Mouse (Mus musculus): ENCODE results near the gene Scimp. TPM values are rescaled to one million over a fixed set of nuclear protein-coding genes. Genes with fewer than 3 reads are reported as not detected.
"Not testable (repeated sequence)": the region's sequence is repeated elsewhere in the genome, so short reads cannot be mapped to it uniquely, and the experiment has no call there.

Scimp gene
- polyA plus RNA-seq, 1 experiment from 2014 or later: not detected

DNA sequence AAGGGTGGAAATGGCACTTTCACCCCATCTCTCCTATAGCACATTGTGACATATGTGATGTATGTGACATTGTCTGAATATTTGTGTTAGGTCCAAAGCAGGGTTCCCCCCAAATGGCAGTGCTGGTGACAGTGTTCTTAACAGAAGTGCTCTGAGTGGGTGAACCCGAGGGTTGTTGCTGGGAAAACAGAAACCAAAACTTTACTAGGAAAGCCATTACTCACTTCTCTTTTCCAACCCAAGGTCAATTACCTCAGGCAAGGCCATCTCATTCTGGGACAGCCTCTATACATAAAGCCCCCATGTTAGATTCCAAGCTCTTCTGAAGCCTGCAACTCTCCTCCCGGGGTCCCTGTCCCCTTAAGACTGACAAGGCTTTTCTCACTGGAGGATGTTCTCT, 26.5 kb downstream of the Scimp start:
- Histone ChIP-seq H3K36me3 (no peaks in the 10 kb centered on the region), H3K27me3 (ENCODE audit: low read depth, poor library complexity, severe bottlenecking) (no peaks in the 10 kb centered on the region), H3K4me1 (no peaks in the 10 kb centered on the region), H3K4me3 (no peak overlapping the region), H3K27ac (replicated peaks) (no peak overlapping the region), H3K9me3 (replicated peaks) (no peaks in the 10 kb centered on the region)
- no peak for DNase-seq (ENCODE audit: low spot score)
- WGBS: 66% methylated on average over 2 of the region's 2 CpGs

GRCm38 (mm10) chr11:70778058-70778457, 34.3 kb downstream of the Scimp start:
- H3K4me3 ChIP-seq; H3K9me3 ChIP-seq (replicated peaks); DNase-seq (ENCODE audit: low spot score); H3K27ac ChIP-seq (replicated peaks); H3K36me3 ChIP-seq; H3K27me3 ChIP-seq (ENCODE audit: low read depth, poor library complexity, severe bottlenecking); H3K4me1 ChIP-seq: not testable (repeated sequence)
- 28% methylated on average over 6 of the region's 6 CpGs for WGBS

GRCm38 (mm10) chr11:70777634-70778033, 34.8 kb downstream of the Scimp start:
- H3K9me3 ChIP-seq (replicated peaks): no peaks in the 10 kb centered on the region
- peaks cover 4% of the 10 kb centered on the region for H3K4me1 ChIP-seq
- peaks cover 12% of the 10 kb centered on the region for H3K36me3 ChIP-seq
- no peak overlapping the region for H3K4me3 ChIP-seq
- no peak overlapping the region for H3K27ac ChIP-seq (replicated peaks)
- 73% methylated on average over 6 of the region's 6 CpGs for WGBS
- no peak for DNase-seq (ENCODE audit: low spot score)
- no peaks in the 10 kb centered on the region for H3K27me3 ChIP-seq (ENCODE audit: low read depth, poor library complexity, severe bottlenecking)

DNA sequence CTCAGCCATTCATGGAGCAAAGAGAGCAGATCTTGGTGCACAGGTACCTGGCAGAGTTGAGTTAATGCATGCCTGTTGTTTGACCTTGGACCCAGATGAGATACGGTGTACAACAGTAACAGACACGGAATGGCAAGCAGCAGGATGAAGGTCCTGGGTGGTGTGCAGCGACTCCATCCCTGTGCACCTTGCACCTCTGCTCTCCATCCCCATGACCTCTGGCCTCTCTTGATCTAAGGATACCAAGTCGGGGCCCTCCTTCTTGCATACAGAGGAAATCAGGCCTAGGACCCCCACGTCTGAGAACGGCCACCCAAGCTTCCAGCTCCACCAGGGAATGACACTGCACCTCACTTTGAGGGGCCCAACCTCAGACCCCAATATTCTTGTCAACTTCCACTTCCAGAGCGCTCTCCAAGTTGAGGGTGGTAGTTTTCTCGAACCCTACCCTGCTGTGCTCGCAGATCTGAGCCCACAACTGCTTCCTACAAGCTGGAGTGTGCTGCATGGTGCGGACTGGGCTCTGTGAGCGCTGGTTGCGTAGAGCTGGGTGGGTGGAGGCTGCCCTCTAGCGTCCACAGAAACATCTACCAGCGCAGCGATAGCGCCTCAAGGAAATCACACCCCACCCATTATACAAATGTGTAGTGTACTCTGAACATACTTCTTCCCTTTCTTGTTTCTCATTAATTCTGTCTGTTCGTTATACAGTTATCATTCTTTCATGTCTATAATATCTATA, 35.4 kb downstream of the Scimp start:
- Histone ChIP-seq H3K4me1 (peaks cover 4% of the 10 kb centered on the region), H3K27ac (replicated peaks) (no peak overlapping the region; the same call in 1 of the 2 replicates), H3K4me3 (no peak overlapping the region), H3K27me3 (ENCODE audit: low read depth, poor library complexity, severe bottlenecking) (no peaks in the 10 kb centered on the region), H3K36me3 (peaks cover 18% of the 10 kb centered on the region), H3K9me3 (replicated peaks) (no peaks in the 10 kb centered on the region)
- DNase-seq (ENCODE audit: low spot score): peak; percentile 73
- WGBS: 31% methylated on average over 17 of the region's 17 CpGs

- H3K27ac ChIP-seq (replicated peaks): no peak overlapping the region
- H3K4me3 ChIP-seq: no peak overlapping the region
- no peaks in the 10 kb centered on the region for H3K4me1 ChIP-seq
- no peak for DNase-seq (ENCODE audit: low spot score)
- H3K36me3 ChIP-seq: peaks cover 44% of the 10 kb centered on the region
- no peaks in the 10 kb centered on the region for H3K9me3 ChIP-seq (replicated peaks)
- H3K27me3 ChIP-seq (ENCODE audit: low read depth, poor library complexity, severe bottlenecking): no peaks in the 10 kb centered on the region
- 92% methylated on average over 3 of the region's 3 CpGs for WGBS
Measured at GRCm38 (mm10) chr11:70770804-70771203, 41.6 kb downstream of the Scimp start.

DNA sequence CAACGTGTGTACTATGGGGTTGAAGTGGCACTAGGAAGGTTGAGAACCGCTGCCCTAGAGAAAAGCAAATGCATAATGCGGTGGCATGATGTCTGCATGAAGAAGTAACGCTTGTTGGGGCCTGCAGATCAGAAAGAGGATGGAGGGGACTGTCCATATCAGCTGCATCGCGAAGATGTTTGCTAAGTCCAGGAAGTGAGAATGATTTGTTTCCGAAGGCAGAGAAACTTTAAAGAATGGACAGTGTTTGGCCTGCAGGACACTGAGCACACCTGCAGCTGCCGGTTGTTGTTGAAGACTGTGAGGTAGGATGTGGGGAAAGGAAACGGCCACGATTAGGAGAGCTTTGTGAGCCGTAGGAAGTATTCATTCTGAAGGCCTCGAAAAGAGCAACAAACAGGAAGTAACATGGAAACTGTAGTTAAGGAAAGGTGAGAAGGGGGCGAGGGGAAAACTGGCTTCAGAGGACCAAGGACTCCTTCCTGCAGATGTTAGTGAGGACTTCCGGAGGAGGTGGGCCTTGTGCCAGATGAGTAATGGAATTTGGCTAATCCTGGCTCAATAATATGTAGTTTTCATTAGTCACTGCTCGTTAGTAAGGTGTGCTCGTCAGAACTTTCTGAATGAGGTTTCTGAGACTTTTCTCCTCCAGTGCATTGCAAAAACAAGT, 46.5 kb downstream of the Scimp start:
- H3K4me1 ChIP-seq: peaks cover 22% of the 10 kb centered on the region
- H3K36me3 ChIP-seq: peaks cover 15% of the 10 kb centered on the region
- H3K9me3 ChIP-seq (replicated peaks): no peaks in the 10 kb centered on the region
- DNase-seq (ENCODE audit: low spot score): no peak
- WGBS: 87% methylated on average over 16 of the region's 16 CpGs
- H3K4me3 ChIP-seq: no peak overlapping the region
- no peaks in the 10 kb centered on the region for H3K27me3 ChIP-seq (ENCODE audit: low read depth, poor library complexity, severe bottlenecking)
- no peak overlapping the region for H3K27ac ChIP-seq (replicated peaks)

GRCm38 (mm10) chr11:70763936-70764808, 48.2 kb downstream of the Scimp start, which contains the start of gene Zfp3:
Zfp3 (plus strand) TSS chr11:70764209.
- Histone ChIP-seq H3K9me3 (replicated peaks) (no peaks in the 10 kb centered on the region), H3K27ac (replicated peaks) (peak within 1 kb of the TSS; percentile 93), H3K27me3 (ENCODE audit: low read depth, poor library complexity, severe bottlenecking) (no peaks in the 10 kb centered on the region), H3K4me3 (peak within 1 kb of the TSS; percentile 78), H3K36me3 (peaks cover 13% of the 10 kb centered on the region), H3K4me1 (peaks cover 22% of the 10 kb centered on the region)
- DNase-seq (ENCODE audit: low spot score): peak; percentile 81
- under 1% methylated on average over 75 of the region's 78 CpGs for WGBS

DNA sequence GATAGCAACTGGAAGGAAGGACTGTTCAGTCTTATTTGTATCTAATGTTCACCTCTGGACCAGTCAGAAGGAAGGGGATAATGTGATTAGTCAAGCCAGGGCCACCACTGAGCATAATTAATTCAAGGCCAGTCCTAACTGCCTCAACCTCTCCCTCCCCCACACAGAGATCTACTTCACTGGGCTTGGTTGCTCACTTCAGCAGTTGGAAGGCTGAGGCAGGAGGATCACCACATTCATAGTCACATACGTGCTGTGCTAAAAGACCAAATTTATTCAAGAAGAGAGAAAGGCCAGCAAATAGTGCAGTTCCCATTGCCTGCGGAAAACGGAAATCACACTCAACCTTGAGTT, 48.8 kb downstream of the Scimp start:
- H3K27ac ChIP-seq (replicated peaks): peak overlapping the region; percentile 93
- H3K27me3 ChIP-seq (ENCODE audit: low read depth, poor library complexity, severe bottlenecking): no peaks in the 10 kb centered on the region
- H3K4me3 ChIP-seq: peak overlapping the region; percentile 78
- H3K36me3 ChIP-seq: peaks cover 13% of the 10 kb centered on the region
- WGBS: 32% methylated on average over 3 of the region's 3 CpGs
- H3K4me1 ChIP-seq: peaks cover 22% of the 10 kb centered on the region
- no peak for DNase-seq (ENCODE audit: low spot score)
- H3K9me3 ChIP-seq (replicated peaks): no peaks in the 10 kb centered on the region

DNA sequence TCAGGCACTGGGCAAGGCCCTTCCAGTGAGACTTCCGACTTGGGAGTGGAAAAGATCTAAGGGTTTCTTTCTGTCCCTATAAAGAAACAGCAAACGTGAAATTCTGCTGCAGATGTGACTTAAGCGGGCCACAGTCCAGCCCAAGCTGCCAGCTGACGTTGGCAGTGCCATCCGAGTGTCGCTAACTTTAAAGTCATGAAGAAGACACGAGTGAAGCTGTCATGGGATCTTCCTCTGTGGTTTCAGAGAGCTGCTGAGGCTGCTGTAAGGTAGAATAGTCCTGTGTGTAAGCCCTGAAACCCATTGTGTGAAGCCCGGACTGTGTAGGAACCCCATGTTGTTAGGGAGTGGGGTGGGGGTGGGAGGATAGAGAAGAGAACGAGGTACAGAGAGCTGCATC, 49.7 kb downstream of the Scimp start:
- H3K4me1 ChIP-seq: peaks cover 22% of the 10 kb centered on the region
- H3K9me3 ChIP-seq (replicated peaks): no peaks in the 10 kb centered on the region
- no peak overlapping the region for H3K4me3 ChIP-seq
- WGBS: 89% methylated on average over 9 of the region's 9 CpGs
- H3K36me3 ChIP-seq: peaks cover 4% of the 10 kb centered on the region
- H3K27me3 ChIP-seq (ENCODE audit: low read depth, poor library complexity, severe bottlenecking): no peaks in the 10 kb centered on the region
- no peak for DNase-seq (ENCODE audit: low spot score)
- H3K27ac ChIP-seq (replicated peaks): no peak overlapping the region

DNA sequence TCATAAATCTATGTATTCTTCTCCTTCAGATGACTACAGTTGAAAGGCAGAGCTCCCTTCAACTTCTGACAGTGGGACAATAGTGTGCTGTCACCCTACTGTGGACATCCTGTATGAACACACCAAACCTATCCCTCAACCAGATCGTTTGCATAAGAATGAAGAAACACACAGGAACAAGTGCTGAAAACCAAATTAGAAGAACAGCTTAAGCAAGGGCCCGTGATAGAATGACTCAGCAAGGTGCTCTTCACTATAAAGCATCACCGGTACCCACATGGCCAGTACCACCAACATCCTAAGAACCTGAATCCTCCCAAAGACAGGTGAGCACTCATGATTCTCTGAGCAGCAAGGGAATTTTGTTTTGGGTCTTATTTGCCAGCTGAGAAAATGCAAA, 51.9 kb downstream of the Scimp start:
- H3K4me3 ChIP-seq; H3K27me3 ChIP-seq (ENCODE audit: low read depth, poor library complexity, severe bottlenecking); H3K27ac ChIP-seq (replicated peaks); H3K9me3 ChIP-seq (replicated peaks); H3K36me3 ChIP-seq; DNase-seq (ENCODE audit: low spot score): not testable (repeated sequence)
- H3K4me1 ChIP-seq: peaks cover 20% of the 10 kb centered on the region
- WGBS: 81% methylated on average over 3 of the region's 3 CpGs

DNA sequence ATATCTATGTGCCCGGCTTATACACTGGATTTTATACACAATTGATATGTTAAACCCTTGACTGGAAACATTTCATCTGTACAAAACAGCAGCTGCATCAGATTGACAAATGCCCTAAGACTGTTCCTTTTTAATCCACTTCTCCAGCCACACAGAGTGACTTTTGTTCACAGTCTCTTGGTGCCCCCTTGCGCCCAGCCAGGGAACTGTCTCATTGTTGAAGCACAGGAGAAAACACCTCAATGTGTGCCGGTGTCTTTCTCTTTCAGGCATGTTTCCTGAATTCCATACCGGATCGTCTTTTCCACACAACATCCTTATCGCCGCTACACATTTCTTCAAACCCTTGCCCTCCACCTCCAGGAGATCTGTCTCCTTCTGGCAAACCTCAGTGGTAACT, 56.7 kb downstream of the Scimp start:
- Histone ChIP-seq H3K9me3 (replicated peaks) (no peaks in the 10 kb centered on the region), H3K4me1 (no peaks in the 10 kb centered on the region; the same call in 1 of the 2 replicates), H3K27ac (replicated peaks) (no peak overlapping the region), H3K4me3 (no peak overlapping the region), H3K36me3 (no peaks in the 10 kb centered on the region), H3K27me3 (ENCODE audit: low read depth, poor library complexity, severe bottlenecking) (no peaks in the 10 kb centered on the region)
- DNase-seq (ENCODE audit: low spot score): peak; percentile 79
- 12% methylated on average over 7 of the region's 7 CpGs for WGBS

- H3K9me3 ChIP-seq (replicated peaks): no peaks in the 10 kb centered on the region
Measured at GRCm38 (mm10) chr11:70754958-70755357, 57.4 kb downstream of the Scimp start.

More at GRCm38 (mm10) chr11:70754958-70755357, 57.4 kb downstream of the Scimp start:
- Histone ChIP-seq H3K27ac (replicated peaks) (no peak overlapping the region), H3K4me1 (no peaks in the 10 kb centered on the region; the same call in 1 of the 2 replicates), H3K27me3 (ENCODE audit: low read depth, poor library complexity, severe bottlenecking) (no peaks in the 10 kb centered on the region), H3K36me3 (no peaks in the 10 kb centered on the region), H3K4me3 (no peak overlapping the region)
- 71% methylated on average over 7 of the region's 7 CpGs for WGBS
- DNase-seq (ENCODE audit: low spot score): no peak

Data from midbrain, embryonic 10.5 days (tissue).